In the genomic region with DNA sequence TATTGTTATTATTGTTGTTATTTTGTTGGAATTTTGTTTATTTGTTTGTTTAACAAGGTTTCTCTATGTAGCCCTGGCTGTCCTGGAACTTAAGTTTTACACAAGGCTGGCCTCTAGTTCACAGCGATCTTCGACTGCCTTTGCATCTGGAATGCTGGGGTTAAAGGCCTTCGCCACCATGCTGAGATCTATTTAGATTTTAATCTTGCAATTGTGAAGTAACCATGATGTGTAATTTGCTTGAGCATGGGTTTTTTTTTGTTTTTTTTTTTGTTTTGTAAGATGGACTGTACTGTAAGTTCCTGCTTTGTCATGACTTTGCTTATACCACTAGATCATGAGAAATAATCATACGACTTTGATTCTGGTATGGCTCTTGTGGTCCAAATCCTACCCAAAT, we compare ENCODE assay signal across 30 mouse cellular contexts. TPM values are rescaled to one million over a fixed set of nuclear protein-coding genes. Genes with fewer than 3 reads are reported as not detected.
"Had no signal": no experiment of that assay in that cellular context is flagged by ENCODE, and none has a peak within 500 bp of the region (broad histone marks: within the 10 kb centered on the region; RNA-seq: fewer than 3 reads in every experiment).

No protein-coding gene starts in this region.

- H3K4me2 ChIP-seq: lung, embryonic 14.5 days; midbrain, embryonic 12.5 days; midbrain, embryonic 15.5 days; neural tube, embryonic 13.5 days had no signal

- H3K9me3 ChIP-seq: midbrain, embryonic 12.5 days; midbrain, embryonic 15.5 days; neural tube, embryonic 13.5 days had no signal

- DNase-seq: kidney, adult 2 months; kidney, postnatal 25 days; layer of hippocampus, adult 9-11 months; layer of hippocampus, postnatal 36 days; liver, postnatal 0 days; lung, embryonic 14.5 days; lung, postnatal 10 days; lung, postnatal 36 days; right cerebral cortex, adult 18-20 months; right cerebral cortex, postnatal 14 days; right cerebral cortex, postnatal 4 days; thymus, adult 2 months; thymus, postnatal 14 days; thymus, postnatal 4 days had no signal

- H3K27ac ChIP-seq: kidney, postnatal 0 days; layer of hippocampus, adult 2 months; left cerebral cortex, adult 2 months; liver, embryonic 14.5 days; midbrain, embryonic 12.5 days; midbrain, embryonic 15.5 days; neural tube, embryonic 13.5 days; stomach, postnatal 0 days had no signal

- H3K36me3 ChIP-seq: midbrain, embryonic 12.5 days; midbrain, embryonic 15.5 days; neural tube, embryonic 13.5 days had no signal

- H3K27me3 ChIP-seq: midbrain, embryonic 12.5 days; midbrain, embryonic 15.5 days; neural tube, embryonic 13.5 days had no signal

- H3K4me1 ChIP-seq: midbrain, embryonic 15.5 days; neural tube, embryonic 13.5 days had no signal

- H3K4me3 ChIP-seq: layer of hippocampus, adult 2 months; left cerebral cortex, adult 2 months; midbrain, embryonic 12.5 days; midbrain, embryonic 15.5 days; myocyte; neural tube, embryonic 13.5 days had no signal

- H3K9ac ChIP-seq: liver, embryonic 14.5 days; liver, postnatal 0 days; lung, embryonic 14.5 days; midbrain, embryonic 12.5 days; midbrain, embryonic 15.5 days; neural tube, embryonic 13.5 days had no signal

- ATAC-seq: liver, postnatal 0 days; midbrain, embryonic 15.5 days had no signal

RNA-seq across cellular contexts. Expression of gene Slc16a9, which starts 16.0 kb away (rescaled TPM):
- total RNA-seq: megakaryocyte-erythroid progenitor cell, adult 5-6 weeks; monocyte, adult 5-6 weeks; neutrophil, adult 5-6 weeks had no signal

RNA-seq across cellular contexts. Expression of gene Mrln, which starts 56.4 kb away (rescaled TPM):
- total RNA-seq: layer of hippocampus, adult 2 months; left cerebral cortex, adult 2 months; left cerebral cortex, postnatal 10 days; left cerebral cortex, postnatal 36 days; liver, adult 2 months; megakaryocyte-erythroid progenitor cell, adult 5-6 weeks; monocyte, adult 5-6 weeks had no signal
- polyA plus RNA-seq: large intestine, adult 2 months; liver, adult 2 months; lung, embryonic 14.5 days had no signal
